8 mouse cellular contexts compared by ENCODE assay signal in genomic region chr7:44548497-44549087, GRCm38 (mm10). TPM values are rescaled to one million over a fixed set of nuclear protein-coding genes. Genes with fewer than 3 reads are reported as not detected.
DNase-seq lines count a peak whose midpoint lies in the region; ATAC-seq and TF ChIP-seq lines count a peak whose summit lies in the region.

TSS of gene Pold1 (minus strand) at chr7:44548849.

- peak; percentile 58; the same call in 1 of the 2 replicates for TF ChIP-seq POLR2A in bone marrow, adult 2 months (IDR thresholded peaks at IDR 0.05; ENCODE audit: borderline replicate concordance, control insufficient read depth, low read depth, low read length)
- TF ChIP-seq POLR2A in limb, embryonic 14.5 days (IDR thresholded peaks at IDR 0.05; ENCODE audit: borderline replicate concordance, extremely low read depth, insufficient read depth, insufficient read length), result 0 out of 2 replicates have a peak, but pooled peaks have one; percentile 16

- H3K9me3 ChIP-seq in embryonic facial prominence, embryonic 15.5 days (replicated peaks), result no peaks in the 10 kb centered on the region
- no peaks in the 10 kb centered on the region for H3K9me3 ChIP-seq in limb, embryonic 14.5 days (ENCODE audit: control insufficient read depth, low read length)
- H3K9me3 ChIP-seq in midbrain, postnatal 0 days (ENCODE audit: low read length), result no peaks in the 10 kb centered on the region

- peak within 1 kb of the TSS; percentile 87 for H3K4me2 ChIP-seq in embryonic facial prominence, embryonic 15.5 days (replicated peaks)
- H3K4me2 ChIP-seq in limb, embryonic 14.5 days (replicated peaks; ENCODE audit: low read depth, low read length, severe bottlenecking), result peak within 1 kb of the TSS; percentile 55
- peak within 1 kb of the TSS; percentile 94 for H3K4me2 ChIP-seq in midbrain, postnatal 0 days (ENCODE audit: low read depth, low read length, poor library complexity, severe bottlenecking)

- peak; percentile 93 for ATAC-seq in embryonic facial prominence, embryonic 15.5 days (ENCODE audit: insufficient number of reproducible peaks, low FRiP score, low TSS enrichment, low read depth)
- peak; percentile 94 for ATAC-seq in limb, embryonic 14.5 days (ENCODE audit: low FRiP score, low read depth)
- peak; percentile 90 for ATAC-seq in midbrain, postnatal 0 days (ENCODE audit: low FRiP score)

- peaks cover 31% of the 10 kb centered on the region for H3K36me3 ChIP-seq in embryonic facial prominence, embryonic 15.5 days
- peaks cover 29% of the 10 kb centered on the region for H3K36me3 ChIP-seq in limb, embryonic 14.5 days (ENCODE audit: control insufficient read depth, insufficient read depth, low read length)
- H3K36me3 ChIP-seq in midbrain, postnatal 0 days (ENCODE audit: insufficient read depth, low read length), result peaks cover 19% of the 10 kb centered on the region

- DNase-seq in 416B (ENCODE audit: low read depth), result peak; percentile 100
- DNase-seq in heart, adult 8-10 months (ENCODE audit: low spot score), result peak; percentile 100
- DNase-seq in kidney, adult 9 months, result peak; percentile 100
- peak; percentile 99 for DNase-seq in limb, embryonic 14.5 days (ENCODE audit: low spot score)
- DNase-seq in midbrain, postnatal 0 days (ENCODE audit: low spot score), result peak; percentile 99
- DNase-seq in spleen, postnatal 14 days (ENCODE audit: low spot score in 2 of 2), result peak; percentile 100

- H3K27ac ChIP-seq in bone marrow, adult 2 months (ENCODE audit: control insufficient read depth, insufficient read depth, low read depth, low read length, poor library complexity), result peak within 1 kb of the TSS; percentile 79
- H3K27ac ChIP-seq in embryonic facial prominence, embryonic 15.5 days (replicated peaks), result peak within 1 kb of the TSS; percentile 86
- peak within 1 kb of the TSS; percentile 56 for H3K27ac ChIP-seq in limb, embryonic 14.5 days (replicated peaks; ENCODE audit: low read depth, low read length)
- peak within 1 kb of the TSS; percentile 26; the same call in 1 of the 2 replicates for H3K27ac ChIP-seq in midbrain, postnatal 0 days (ENCODE audit: low read depth, low read length)

- peaks cover 9% of the 10 kb centered on the region; the same call in 1 of the 2 replicates for H3K4me1 ChIP-seq in bone marrow, adult 2 months (ENCODE audit: control insufficient read depth, insufficient read depth, low read length)
- peaks cover 28% of the 10 kb centered on the region for H3K4me1 ChIP-seq in embryonic facial prominence, embryonic 15.5 days
- peaks cover 12% of the 10 kb centered on the region for H3K4me1 ChIP-seq in limb, embryonic 14.5 days (ENCODE audit: control insufficient read depth, insufficient read depth, low read length)
- 0 out of 2 replicates have a peak, but pooled peaks cover 13% of the 10 kb centered on the region for H3K4me1 ChIP-seq in midbrain, postnatal 0 days (ENCODE audit: insufficient read depth, low read length)

- under 1% methylated on average over 43 of the region's 43 CpGs for WGBS in bone marrow, adult 2 months
- WGBS in embryonic facial prominence, embryonic 15.5 days, result under 1% methylated on average over 43 of the region's 43 CpGs
- under 1% methylated on average over 43 of the region's 43 CpGs for WGBS in limb, embryonic 14.5 days
- WGBS in midbrain, postnatal 0 days, result under 1% methylated on average over 43 of the region's 43 CpGs

- peak within 1 kb of the TSS; percentile 51 for H3K9ac ChIP-seq in embryonic facial prominence, embryonic 15.5 days
- H3K9ac ChIP-seq in limb, embryonic 14.5 days (ENCODE audit: low read depth, low read length, severe bottlenecking), result peak within 1 kb of the TSS; percentile 55
- H3K9ac ChIP-seq in midbrain, postnatal 0 days (replicated peaks; ENCODE audit: low read length, poor library complexity, severe bottlenecking), result peak within 1 kb of the TSS; percentile 44

- TF ChIP-seq CTCF in bone marrow, adult 2 months (IDR thresholded peaks at IDR 0.05; ENCODE audit: control insufficient read depth, insufficient read depth, low read length), result peak; percentile 93
- peak; percentile 90 for TF ChIP-seq CTCF in midbrain, postnatal 0 days (IDR thresholded peaks at IDR 0.05)

- peak within 1 kb of the TSS; percentile 89 for H3K4me3 ChIP-seq in bone marrow, adult 2 months (replicated peaks; ENCODE audit: control insufficient read depth, low read depth, low read length)
- H3K4me3 ChIP-seq in embryonic facial prominence, embryonic 15.5 days (replicated peaks), result peak within 1 kb of the TSS; percentile 70
- peak within 1 kb of the TSS; percentile 56 for H3K4me3 ChIP-seq in limb, embryonic 14.5 days (replicated peaks; ENCODE audit: low read length)
- H3K4me3 ChIP-seq in midbrain, postnatal 0 days (ENCODE audit: low read depth, low read length), result peak within 1 kb of the TSS; percentile 50

- H3K27me3 ChIP-seq in embryonic facial prominence, embryonic 15.5 days, result no peaks in the 10 kb centered on the region
- no peaks in the 10 kb centered on the region for H3K27me3 ChIP-seq in limb, embryonic 14.5 days (ENCODE audit: control insufficient read depth, insufficient read depth, low read length)
- no peaks in the 10 kb centered on the region for H3K27me3 ChIP-seq in midbrain, postnatal 0 days (ENCODE audit: insufficient read depth, low read length)

RNA-seq across cellular contexts. Expression of gene Pold1, which starts in this region (rescaled TPM):
- polyA plus RNA-seq in bone marrow, adult 2 months (2011; ENCODE audit: insufficient read depth, insufficient read length, low replicate concordance, missing spikeins), result 147 and 216 TPM in 2 replicates
- 77.9 and 86.2 TPM in 2 replicates for polyA plus RNA-seq in embryonic facial prominence, embryonic 15.5 days (2015; fragmentation: Nextera tagmentation; extraction: Ambion mirVana)
- 10 to 100 TPM; 13.4 to 15.9 (median 14.9) TPM for total RNA-seq in heart, adult 8-10 months (2022)
- 102 and 133 TPM in 2 replicates for polyA plus RNA-seq in limb, embryonic 14.5 days (2012; rRNA removed)
- polyA plus RNA-seq in limb, embryonic 14.5 days (2014; fragmentation: Nextera tagmentation; extraction: Ambion mirVana), result 62.1 and 63.1 TPM in 2 replicates
- 12.9 and 17.5 TPM in 2 replicates for total RNA-seq in midbrain, postnatal 0 days (2014; rRNA removed)
- 8.8 and 9.6 TPM in 2 replicates for polyA plus RNA-seq in midbrain, postnatal 0 days (2015; fragmentation: Nextera tagmentation; extraction: Ambion mirVana)

Comparison
In these comparisons a context has a peak if more than half of its experiments do, and no peak if none do; other contexts are left out.
1. Peak in every context shown above with its lines: DNase-seq, ATAC-seq, H3K4me3 ChIP-seq and H3K27ac ChIP-seq.
2. H3K27ac ChIP-seq: peak in every context shown above with its lines; median percentile 86 in embryonic facial prominence, embryonic 15.5 days; 79 in bone marrow, adult 2 months; 56 in limb, embryonic 14.5 days; 26 in midbrain, postnatal 0 days.